Mouse (Mus musculus): Measurements from ENCODE around the gene Vti1b. TPM values are rescaled to one million over a fixed set of nuclear protein-coding genes. Genes with fewer than 3 reads are reported as not detected.
A peak's percentile ranks its signal among the peaks of the same experiment; 100 is the strongest.
"Not testable (repeated sequence)": the region's sequence is repeated elsewhere in the genome, so short reads cannot be mapped to it uniquely, and the experiment has no call there.

Gene Vti1b
- polyA plus RNA-seq (2015; fragmentation: Nextera tagmentation; extraction: Ambion mirVana), result 99.9 and 116 TPM in 2 replicates

DNA sequence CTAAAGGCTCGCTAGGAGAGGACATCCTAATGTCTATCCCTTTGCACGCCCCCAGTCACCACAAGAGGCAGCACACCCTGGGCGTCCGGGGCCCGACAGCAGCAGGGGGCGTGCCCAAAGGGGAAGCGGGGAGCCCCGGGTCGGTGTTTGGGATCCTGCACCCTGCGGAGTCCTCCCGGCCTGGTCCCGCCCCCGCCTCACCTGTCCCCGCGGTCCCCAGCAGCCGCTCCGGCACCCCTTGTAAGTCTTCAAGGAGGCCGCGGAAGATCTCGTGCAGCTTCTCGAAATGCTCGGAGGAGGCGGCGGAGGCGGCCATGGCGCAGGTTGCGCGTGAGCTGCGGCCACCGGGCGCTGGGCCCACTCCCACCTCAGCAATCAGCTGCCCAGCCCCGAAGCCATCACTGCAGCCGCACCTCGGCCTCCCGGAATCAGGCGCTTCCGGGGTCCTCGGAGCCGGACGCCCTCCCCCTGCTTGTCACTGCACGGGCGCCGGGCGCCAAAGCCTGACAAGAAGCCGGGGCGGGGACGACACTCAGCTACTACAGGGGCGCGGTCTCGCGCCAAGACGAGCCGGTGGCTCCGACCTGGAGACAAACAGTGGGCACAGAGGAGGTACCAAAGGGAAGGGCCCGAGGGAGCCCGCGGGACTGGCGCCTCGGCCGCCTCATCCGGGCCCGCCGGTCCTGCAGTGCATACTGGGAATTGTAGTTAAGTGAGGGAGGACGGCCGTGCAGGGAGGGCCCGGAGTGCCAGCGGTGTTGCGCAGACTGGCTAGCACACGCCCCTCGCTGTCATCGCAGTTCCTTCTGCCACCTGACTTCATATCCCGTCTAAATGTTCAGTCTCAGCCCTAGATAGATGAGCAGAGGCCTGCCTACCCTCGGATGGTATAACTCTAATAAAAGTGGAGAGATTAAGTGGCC, at the start of gene Vti1b:
Vti1b (minus strand) TSS at position 649 of the 923 bp plus-strand sequence.
- peak within 1 kb of the TSS; percentile 61 for H3K4me2 ChIP-seq
- H3K27me3 ChIP-seq, result no peaks in the 10 kb centered on the region
- ATAC-seq (ENCODE audit: insufficient number of reproducible peaks, insufficient read depth, low FRiP score, low TSS enrichment, low read depth), result peak; percentile 97
- no peaks in the 10 kb centered on the region for H3K9me3 ChIP-seq
- peaks cover 6% of the 10 kb centered on the region for H3K4me1 ChIP-seq
- peak within 1 kb of the TSS; percentile 83 for H3K9ac ChIP-seq
- H3K4me3 ChIP-seq, result peak within 1 kb of the TSS; percentile 98
- H3K36me3 ChIP-seq, result peaks cover 24% of the 10 kb centered on the region
- WGBS, result under 1% methylated on average over 73 of the region's 73 CpGs
- peak within 1 kb of the TSS; percentile 90 for H3K27ac ChIP-seq

DNA sequence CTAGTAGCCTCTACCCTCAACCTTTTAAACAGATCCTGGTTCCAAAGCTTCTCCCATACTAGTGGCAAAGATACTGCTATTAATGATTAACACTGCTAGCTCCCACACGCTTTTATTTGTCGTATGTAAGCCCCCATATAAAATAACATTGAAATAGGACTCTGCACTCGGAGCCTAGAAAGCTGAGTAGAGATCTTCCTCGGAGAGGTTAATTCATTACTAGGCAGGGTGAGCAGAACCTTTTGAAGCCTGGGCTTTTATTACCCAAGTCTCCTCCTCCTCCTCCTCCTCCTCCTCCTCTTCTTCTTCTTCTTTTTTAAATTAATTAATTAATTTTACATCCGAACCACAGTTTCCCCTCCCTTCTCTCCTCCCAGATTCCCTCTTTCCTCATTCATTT, 45.0 kb upstream of the Vti1b start:
- no peak for ATAC-seq (ENCODE audit: insufficient number of reproducible peaks, insufficient read depth, low FRiP score, low TSS enrichment, low read depth)
- Histone ChIP-seq H3K4me1 (no peaks in the 10 kb centered on the region), H3K4me3 (no peak overlapping the region), H3K9me3 (no peaks in the 10 kb centered on the region), H3K4me2 (no peak overlapping the region), H3K36me3 (no peaks in the 10 kb centered on the region), H3K27me3 (no peaks in the 10 kb centered on the region), H3K27ac (no peak overlapping the region), H3K9ac (no peak overlapping the region)
- WGBS, result 58% methylated on average over 5 of the region's 5 CpGs

DNA sequence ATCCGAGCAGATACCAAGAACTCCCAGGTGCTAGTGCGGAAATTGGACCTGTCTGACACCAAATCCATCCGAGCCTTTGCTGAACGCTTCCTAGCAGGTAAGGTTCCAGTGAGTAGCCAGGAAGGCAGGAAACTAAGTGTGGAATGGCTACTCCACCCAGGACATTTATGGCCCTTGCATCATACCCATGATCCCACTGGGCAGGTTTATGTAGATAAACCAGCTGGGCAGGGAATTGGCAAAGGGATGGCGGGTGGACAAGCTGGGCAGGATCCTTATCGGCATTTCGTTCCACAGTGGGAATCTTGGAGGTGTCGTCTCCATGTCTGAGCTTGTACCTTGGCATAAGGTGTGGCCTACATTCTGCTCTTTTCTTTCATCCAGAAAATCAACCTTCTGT, 39.0 kb upstream of the Vti1b start:
- WGBS, result 79% methylated on average over 8 of the region's 8 CpGs

DNA sequence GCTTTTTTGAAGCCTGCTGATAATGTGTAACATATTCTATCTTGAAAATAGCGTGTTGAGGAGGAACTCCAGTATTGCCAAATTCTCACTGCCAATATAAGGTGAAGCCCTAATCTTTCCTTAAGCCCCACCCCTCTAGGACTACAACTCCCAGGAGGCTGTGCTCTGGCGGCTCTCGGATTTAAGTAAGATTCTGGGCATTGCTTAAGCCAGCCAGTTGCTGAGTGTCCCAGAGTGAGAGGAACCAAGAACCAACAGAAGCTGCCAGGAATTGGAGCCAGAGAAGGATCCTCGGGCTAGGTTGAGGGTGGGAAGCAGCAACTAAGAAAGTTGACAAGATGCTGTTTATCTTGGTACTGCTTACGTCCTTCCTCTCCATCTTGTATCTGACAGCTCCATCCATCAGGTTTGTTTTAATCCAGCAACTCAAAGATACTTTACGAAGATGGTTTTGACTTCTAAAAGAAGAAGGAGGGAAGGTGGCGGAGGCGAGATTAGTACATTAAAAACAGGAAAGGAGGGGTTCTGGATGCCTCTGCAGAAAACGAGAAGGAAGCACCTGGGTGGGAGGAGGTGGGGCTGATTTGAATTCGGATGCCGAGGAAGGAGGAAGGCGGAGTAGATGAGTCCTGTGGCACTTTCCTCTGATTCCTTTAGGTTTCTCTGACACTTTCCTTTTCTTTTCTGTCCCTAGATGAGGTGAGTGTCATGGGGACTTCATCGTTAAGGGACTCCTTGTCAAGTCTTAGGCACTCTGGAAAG, 36.4 kb upstream of the Vti1b start, which contains the start of gene Rdh12:
Rdh12 (plus strand) TSS at position 212 of the 762 bp plus-strand sequence.
- ATAC-seq (ENCODE audit: insufficient number of reproducible peaks, insufficient read depth, low FRiP score, low TSS enrichment, low read depth), result no peak

More for the DNA sequence above, 39.0 kb upstream of the Vti1b start:
- H3K27ac ChIP-seq, result no peak overlapping the region
- no peak for ATAC-seq (ENCODE audit: insufficient number of reproducible peaks, insufficient read depth, low FRiP score, low TSS enrichment, low read depth)
- H3K4me1 ChIP-seq, result 0 out of 2 replicates have a peak, but pooled peaks cover 6% of the 10 kb centered on the region
- no peaks in the 10 kb centered on the region for H3K36me3 ChIP-seq
- no peak overlapping the region for H3K4me3 ChIP-seq
- no peaks in the 10 kb centered on the region for H3K27me3 ChIP-seq
- H3K4me2 ChIP-seq, result no peak overlapping the region
- H3K9ac ChIP-seq, result no peak overlapping the region
- no peaks in the 10 kb centered on the region for H3K9me3 ChIP-seq

DNA sequence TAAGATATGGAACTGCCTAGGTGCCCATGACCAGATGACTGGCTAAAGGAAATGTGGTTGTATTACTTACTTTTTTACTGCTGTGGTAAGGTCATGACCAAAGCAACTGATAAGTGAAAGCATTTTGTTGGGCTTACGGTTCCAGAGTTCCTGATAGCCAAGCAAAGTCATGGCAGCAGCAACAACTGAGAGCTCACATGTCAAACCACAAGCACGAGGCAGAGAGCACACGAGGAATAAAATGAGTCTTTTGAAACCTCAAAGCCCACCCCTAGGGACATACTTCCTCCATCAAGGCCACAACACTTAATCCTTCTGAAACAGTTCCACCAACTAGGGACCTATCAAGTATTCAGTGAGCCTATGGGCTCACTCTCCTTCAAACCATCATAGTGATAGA, 29.4 kb upstream of the Vti1b start:
- H3K27me3 ChIP-seq, result no peaks in the 10 kb centered on the region
- H3K4me1 ChIP-seq, result no peaks in the 10 kb centered on the region
- no peak for ATAC-seq (ENCODE audit: insufficient number of reproducible peaks, insufficient read depth, low FRiP score, low TSS enrichment, low read depth)
- 69% methylated on average over 3 of the region's 3 CpGs for WGBS
- no peak overlapping the region for H3K9ac ChIP-seq
- no peaks in the 10 kb centered on the region for H3K36me3 ChIP-seq
- no peaks in the 10 kb centered on the region for H3K9me3 ChIP-seq
- no peak overlapping the region for H3K4me2 ChIP-seq
- no peak overlapping the region for H3K27ac ChIP-seq
- no peak overlapping the region for H3K4me3 ChIP-seq

More for the DNA sequence above, 36.4 kb upstream of the Vti1b start, which contains the start of gene Rdh12:
- H3K27ac ChIP-seq, result no peak within 1 kb of the TSS
- 3% methylated on average over 13 of the region's 13 CpGs for WGBS
- peak within 1 kb of the TSS; percentile 69 for H3K9ac ChIP-seq
- peak within 1 kb of the TSS; percentile 71 for H3K4me2 ChIP-seq
- H3K4me1 ChIP-seq, result 0 out of 2 replicates have a peak, but pooled peaks cover 6% of the 10 kb centered on the region
- no peaks in the 10 kb centered on the region for H3K9me3 ChIP-seq
- H3K36me3 ChIP-seq, result no peaks in the 10 kb centered on the region
- peak within 1 kb of the TSS; percentile 50 for H3K4me3 ChIP-seq
- no peaks in the 10 kb centered on the region for H3K27me3 ChIP-seq

DNA sequence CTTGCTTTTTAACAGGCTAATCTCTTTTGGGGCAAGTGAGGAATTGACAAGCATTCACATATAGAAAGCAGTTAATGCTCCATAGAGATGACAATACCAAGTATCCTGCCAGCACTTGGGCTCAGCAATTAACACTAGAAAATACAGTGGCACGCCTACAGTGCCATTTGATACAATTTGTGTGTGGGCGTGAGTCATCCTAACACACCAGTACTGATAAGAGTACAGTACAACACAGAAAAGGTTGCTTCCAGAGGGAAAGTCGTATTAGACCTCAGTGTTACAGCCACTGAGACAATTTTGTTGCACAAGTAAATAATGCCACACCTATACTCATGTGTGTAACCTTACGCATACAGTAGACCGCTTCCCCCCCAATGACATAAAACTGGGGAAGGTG, 24.6 kb upstream of the Vti1b start:
- peaks cover under 1% of the 10 kb centered on the region for H3K4me1 ChIP-seq
- no peak overlapping the region for H3K27ac ChIP-seq
- no peak for ATAC-seq (ENCODE audit: insufficient number of reproducible peaks, insufficient read depth, low FRiP score, low TSS enrichment, low read depth)
- no peaks in the 10 kb centered on the region for H3K9me3 ChIP-seq
- no peak overlapping the region for H3K9ac ChIP-seq
- H3K4me2 ChIP-seq, result no peak overlapping the region
- no peaks in the 10 kb centered on the region for H3K36me3 ChIP-seq
- 86% methylated on average over 5 of the region's 5 CpGs for WGBS
- no peaks in the 10 kb centered on the region for H3K27me3 ChIP-seq
- H3K4me3 ChIP-seq, result no peak overlapping the region

DNA sequence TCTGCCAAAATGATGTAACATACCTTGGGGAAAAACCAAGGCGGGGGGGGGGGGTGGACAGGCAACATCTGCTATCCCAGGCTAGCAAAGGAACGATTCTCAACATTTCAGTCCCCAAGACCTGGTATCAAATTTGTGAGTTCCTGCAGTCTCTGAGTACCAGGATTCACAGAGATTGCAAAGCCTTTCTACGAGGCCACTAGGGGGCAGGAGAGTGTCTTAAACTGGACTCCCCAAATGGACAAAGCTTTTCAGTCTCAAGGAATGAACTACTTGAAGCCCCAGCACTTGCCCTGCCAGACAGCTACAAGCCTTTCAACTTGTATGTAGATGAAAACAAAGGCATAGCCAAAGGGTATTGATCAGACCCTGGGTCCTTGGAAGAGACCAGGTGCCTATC, 21.0 kb upstream of the Vti1b start:
- H3K4me2 ChIP-seq, result no peak overlapping the region
- H3K4me1 ChIP-seq, result peaks cover 15% of the 10 kb centered on the region
- no peak overlapping the region for H3K27ac ChIP-seq
- 4% methylated on average over 3 of the region's 3 CpGs for WGBS
- no peaks in the 10 kb centered on the region for H3K9me3 ChIP-seq
- H3K9ac ChIP-seq, result no peak overlapping the region
- H3K36me3 ChIP-seq, result peaks cover under 1% of the 10 kb centered on the region; the same call in 1 of the 2 replicates
- ATAC-seq (ENCODE audit: insufficient number of reproducible peaks, insufficient read depth, low FRiP score, low TSS enrichment, low read depth), result no peak
- no peaks in the 10 kb centered on the region for H3K27me3 ChIP-seq
- no peak overlapping the region for H3K4me3 ChIP-seq

DNA sequence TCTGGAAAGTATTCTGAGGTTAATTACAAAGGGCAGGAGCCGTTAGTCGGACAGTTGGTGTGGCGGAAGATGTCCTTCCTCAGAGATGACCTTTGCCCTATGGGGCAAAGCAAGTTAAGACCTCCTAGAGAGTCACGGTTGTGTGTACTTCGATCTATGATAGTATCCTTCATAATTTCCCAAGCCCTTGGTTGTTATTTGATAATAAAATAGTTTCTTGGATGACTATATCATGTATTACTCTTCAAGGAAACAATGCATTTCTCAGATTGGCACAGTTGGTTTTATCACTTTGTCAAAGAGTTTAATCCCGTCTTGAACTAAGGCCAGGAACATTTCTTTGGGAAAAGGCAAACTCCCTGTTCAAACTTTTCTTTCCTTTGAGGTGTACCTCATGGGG, 19.7 kb upstream of the Vti1b start, which contains the start of gene Rdh11:
Rdh11 (minus strand) TSS at position 101 of the 400 bp plus-strand sequence.
- Histone ChIP-seq H3K27ac (peak within 1 kb of the TSS; percentile 64; the same call in 1 of the 2 replicates), H3K9me3 (no peaks in the 10 kb centered on the region), H3K36me3 (peaks cover 13% of the 10 kb centered on the region), H3K9ac (peak within 1 kb of the TSS; percentile 78), H3K27me3 (no peaks in the 10 kb centered on the region), H3K4me1 (peaks cover 15% of the 10 kb centered on the region), H3K4me3 (peak within 1 kb of the TSS; percentile 69), H3K4me2 (peak within 1 kb of the TSS; percentile 79)
- ATAC-seq (ENCODE audit: insufficient number of reproducible peaks, insufficient read depth, low FRiP score, low TSS enrichment, low read depth), result no peak
- 45% methylated on average over 6 of the region's 6 CpGs for WGBS

DNA sequence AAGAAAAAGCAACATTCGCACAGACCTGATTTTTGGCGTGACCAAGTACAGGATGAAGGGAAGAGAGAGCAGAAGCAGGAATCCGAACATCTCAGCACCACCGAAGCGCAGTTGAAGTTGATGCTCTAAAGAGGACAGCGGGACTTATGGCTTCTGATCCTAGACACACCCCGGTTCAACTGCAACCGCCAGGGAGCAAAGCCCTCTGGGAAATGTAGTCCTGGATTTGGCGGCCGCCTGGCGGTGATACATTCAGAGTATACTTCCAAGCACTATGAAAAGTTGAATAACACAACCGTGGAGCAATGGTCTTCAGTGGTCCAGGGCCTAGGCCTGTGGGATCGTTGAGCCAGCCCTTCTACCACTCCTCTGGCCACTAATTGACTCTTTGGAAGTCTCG, 19.2 kb upstream of the Vti1b start:
- peak; percentile 70 for ATAC-seq (ENCODE audit: insufficient number of reproducible peaks, insufficient read depth, low FRiP score, low TSS enrichment, low read depth)
- H3K4me3 ChIP-seq, result peak overlapping the region; percentile 69
- H3K9ac ChIP-seq, result peak overlapping the region; percentile 78
- H3K36me3 ChIP-seq, result peaks cover 18% of the 10 kb centered on the region
- H3K4me2 ChIP-seq, result peak overlapping the region; percentile 79
- H3K27me3 ChIP-seq, result no peaks in the 10 kb centered on the region
- peak overlapping the region; percentile 64; the same call in 1 of the 2 replicates for H3K27ac ChIP-seq
- H3K9me3 ChIP-seq, result no peaks in the 10 kb centered on the region
- WGBS, result 3% methylated on average over 14 of the region's 14 CpGs
- H3K4me1 ChIP-seq, result peaks cover 15% of the 10 kb centered on the region

DNA sequence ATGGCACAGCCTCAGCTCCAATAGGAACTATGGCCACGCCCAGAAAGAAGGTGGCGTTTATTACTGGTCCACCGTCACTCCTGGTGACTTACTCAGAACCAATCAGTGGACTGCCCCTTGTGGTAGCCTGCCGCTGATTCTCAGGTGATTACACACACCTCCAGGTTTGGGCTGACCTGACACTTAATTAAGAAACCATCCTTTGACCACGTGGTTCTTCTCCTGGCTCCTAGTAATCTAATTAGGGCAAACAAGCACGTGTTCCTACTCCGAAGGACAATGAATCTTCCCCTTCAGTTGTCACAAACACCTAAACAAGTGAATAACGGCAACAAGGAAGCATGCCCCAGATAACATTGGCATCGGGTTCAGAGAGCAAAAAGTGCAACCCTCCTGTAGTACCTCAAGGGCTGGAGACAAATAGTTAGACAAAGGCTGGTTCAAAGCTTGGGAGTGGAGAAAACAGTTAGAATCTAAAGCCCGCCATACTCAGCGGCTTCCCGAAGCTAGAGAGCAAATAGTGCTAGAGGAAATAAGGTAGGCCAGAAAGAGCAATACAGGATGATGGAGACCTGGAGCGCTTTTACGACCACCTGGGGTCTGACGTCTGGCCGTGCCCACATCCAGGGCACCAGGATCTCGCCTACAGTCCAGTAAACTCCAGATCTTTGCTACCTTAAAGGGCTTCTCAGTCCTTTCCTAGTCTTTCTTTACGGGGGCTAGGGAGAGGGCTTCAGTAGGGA, 18.6 kb upstream of the Vti1b start:
- H3K9me3 ChIP-seq, result no peaks in the 10 kb centered on the region
- H3K9ac ChIP-seq, result peak overlapping the region; percentile 78
- peaks cover 15% of the 10 kb centered on the region for H3K4me1 ChIP-seq
- H3K27me3 ChIP-seq, result no peaks in the 10 kb centered on the region
- ATAC-seq (ENCODE audit: insufficient number of reproducible peaks, insufficient read depth, low FRiP score, low TSS enrichment, low read depth), result peak; percentile 79; the same call in 1 of the 2 replicates
- H3K36me3 ChIP-seq, result peaks cover 24% of the 10 kb centered on the region
- WGBS, result under 1% methylated on average over 18 of the region's 18 CpGs
- peak overlapping the region; percentile 64; the same call in 1 of the 2 replicates for H3K27ac ChIP-seq
- peak overlapping the region; percentile 79 for H3K4me2 ChIP-seq
- H3K4me3 ChIP-seq, result peak overlapping the region; percentile 69

DNA sequence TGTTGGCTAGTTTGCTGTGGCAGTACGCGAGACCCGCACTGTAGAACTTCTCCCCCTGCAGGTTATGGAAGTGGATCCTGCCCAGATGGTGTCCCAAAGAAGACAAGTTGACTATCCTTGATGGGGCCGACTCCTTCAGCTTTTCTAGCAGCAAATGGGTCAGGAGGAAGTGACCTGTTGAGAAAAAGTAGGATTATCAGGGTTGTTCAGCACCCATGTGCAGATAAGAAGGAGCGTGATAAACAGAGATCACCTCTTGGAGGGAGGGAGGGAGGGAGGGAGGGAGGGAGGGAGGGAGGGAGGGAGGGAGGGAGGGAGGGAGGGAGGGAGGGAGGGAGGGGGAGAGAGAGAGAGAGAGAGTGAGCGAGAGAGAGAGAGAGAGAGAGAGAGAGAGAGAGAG, 12.7 kb upstream of the Vti1b start:
- WGBS, result 89% methylated on average over 4 of the region's 6 CpGs
- not testable (repeated sequence) for H3K9me3 ChIP-seq; H3K27me3 ChIP-seq; H3K4me3 ChIP-seq; H3K4me1 ChIP-seq; ATAC-seq (ENCODE audit: insufficient number of reproducible peaks, insufficient read depth, low FRiP score, low TSS enrichment, low read depth); H3K27ac ChIP-seq; H3K9ac ChIP-seq; H3K4me2 ChIP-seq
- peaks cover 78% of the 10 kb centered on the region for H3K36me3 ChIP-seq

Data from embryonic facial prominence, embryonic 13.5 days (tissue).